Mouse (Mus musculus): Measurements from ENCODE around the gene Pak6.
"Not testable (repeated sequence)": the region's sequence is repeated elsewhere in the genome, so short reads cannot be mapped to it uniquely, and the experiment has no call there.

The Pak6 gene

GRCm38 (mm10) chr2:118662902-118663803 lies at the start of gene Pak6:
TSS of gene Pak6 (plus strand) at chr2:118663303.
- peak; percentile 54 for DNase-seq (ENCODE audit: low read depth)

- no peak for DNase-seq (ENCODE audit: low read depth)
These were observed 45.1 kb upstream of the Pak6 start for GRCm38 (mm10) chr2:118618013-118618412.

GRCm38 (mm10) chr2:118620101-118620500 lies 43.0 kb upstream of the Pak6 start:
- DNase-seq (ENCODE audit: low read depth), result no peak

GRCm38 (mm10) chr2:118620608-118621007 lies 42.5 kb upstream of the Pak6 start:
- peak; percentile 89 for DNase-seq (ENCODE audit: low read depth)

GRCm38 (mm10) chr2:118629276-118629675 lies 33.8 kb upstream of the Pak6 start:
- no peak for DNase-seq (ENCODE audit: low read depth)

GRCm38 (mm10) chr2:118633441-118633840 lies 29.7 kb upstream of the Pak6 start:
- DNase-seq (ENCODE audit: low read depth), result no peak

GRCm38 (mm10) chr2:118637258-118637657 lies 25.8 kb upstream of the Pak6 start:
- DNase-seq (ENCODE audit: low read depth), result no peak

GRCm38 (mm10) chr2:118637888-118638526 lies 25.1 kb upstream of the Pak6 start:
- DNase-seq (ENCODE audit: low read depth), result peak; percentile 87

- DNase-seq (ENCODE audit: low read depth), result no peak
These were observed 24.4 kb upstream of the Pak6 start for GRCm38 (mm10) chr2:118638686-118639085.

- DNase-seq (ENCODE audit: low read depth), result no peak
These were observed 22.0 kb upstream of the Pak6 start for GRCm38 (mm10) chr2:118641147-118641546.

GRCm38 (mm10) chr2:118642431-118642830 lies 20.7 kb upstream of the Pak6 start:
- peak; percentile 82 for DNase-seq (ENCODE audit: low read depth)

GRCm38 (mm10) chr2:118642942-118643341 lies 20.2 kb upstream of the Pak6 start:
- peak; percentile 54 for DNase-seq (ENCODE audit: low read depth)

- DNase-seq (ENCODE audit: low read depth), result no peak
These were observed 16.4 kb upstream of the Pak6 start for GRCm38 (mm10) chr2:118646665-118647064.

- DNase-seq (ENCODE audit: low read depth), result not testable (repeated sequence)
These were observed 12.4 kb upstream of the Pak6 start for GRCm38 (mm10) chr2:118650697-118651096.

- no peak for DNase-seq (ENCODE audit: low read depth)
These were observed 6.3 kb upstream of the Pak6 start for GRCm38 (mm10) chr2:118656688-118657281.

GRCm38 (mm10) chr2:118658457-118658856 lies 4.6 kb upstream of the Pak6 start:
- peak; percentile 29 for DNase-seq (ENCODE audit: low read depth)

GRCm38 (mm10) chr2:118659077-118659476 lies 4.0 kb upstream of the Pak6 start:
- DNase-seq (ENCODE audit: low read depth), result peak; percentile 50

GRCm38 (mm10) chr2:118659493-118659892 lies 3.6 kb upstream of the Pak6 start:
- no peak for DNase-seq (ENCODE audit: low read depth)

- DNase-seq (ENCODE audit: low read depth), result peak; percentile 70
These were observed 3.1 kb upstream of the Pak6 start for GRCm38 (mm10) chr2:118659998-118660452.

- no peak for DNase-seq (ENCODE audit: low read depth)
These were observed 1.2 kb upstream of the Pak6 start for GRCm38 (mm10) chr2:118661891-118662290.

GRCm38 (mm10) chr2:118663804-118664766 lies 982 bp downstream of the Pak6 start:
- no peak for DNase-seq (ENCODE audit: low read depth)

Measured in induced T-regulatory cell, adult 2 months (primary cell).